Mouse (Mus musculus) midbrain, embryonic 16.5 days (tissue): ENCODE data around the gene Lrrc43. TPM values are rescaled to one million over a fixed set of nuclear protein-coding genes. Genes with fewer than 3 reads are reported as not detected.

Experiments
- ATAC-seq: fragments of 200-750 bp; cut with Nextera tagmentation; 2 replicates; pipeline ENCODE4 v1.8.0; 2017; ENCODE audit warnings: moderate TSS enrichment
- H3K27ac ChIP-seq: fragments of 300-500 bp; sonication (generic); 2 replicates; pipeline ENCODE4 v1.5.1; 2014; ENCODE audit warnings: mild to moderate bottlenecking, low read length, mixed read lengths
- H3K27me3 ChIP-seq: fragments of 300-500 bp; sonication (generic); 2 replicates; pipeline ENCODE4 v1.6.1; 2014; ENCODE audit warnings: low read depth, low read length, mixed read lengths; ENCODE audit not compliant: control insufficient read depth, insufficient read depth
- H3K36me3 ChIP-seq: fragments of 300-500 bp; sonication (generic); 2 replicates; pipeline ENCODE4 v1.6.1; 2014; ENCODE audit warnings: mild to moderate bottlenecking, low read length, moderate library complexity, mixed read lengths; ENCODE audit not compliant: control insufficient read depth, insufficient read depth
- H3K4me1 ChIP-seq: fragments of 300-500 bp; sonication (generic); 2 replicates; pipeline ENCODE4 v1.6.1; 2014; ENCODE audit warnings: mild to moderate bottlenecking, low read length, mixed read lengths; ENCODE audit not compliant: control insufficient read depth, insufficient read depth
- H3K4me2 ChIP-seq: fragments of 300-500 bp; sonication (generic); 2 replicates; pipeline ENCODE4 v1.6.1; 2014; ENCODE audit warnings: mild to moderate bottlenecking, low read length, mixed read lengths
- H3K4me3 ChIP-seq: fragments of 300-500 bp; sonication (generic); 2 replicates; pipeline ENCODE4 v1.5.1; 2014; ENCODE audit warnings: low read depth, mild to moderate bottlenecking, low read length, moderate library complexity, mixed read lengths
- H3K9ac ChIP-seq: fragments of 300-500 bp; sonication (generic); 2 replicates; pipeline ENCODE4 v1.6.1; 2014; ENCODE audit warnings: low read depth, low read length, mixed read lengths
- H3K9me3 ChIP-seq: fragments of 300-500 bp; sonication (generic); replicated peaks from 2 replicates; pipeline ENCODE4 v1.6.1; 2014; ENCODE audit warnings: mild to moderate bottlenecking, low read length, mixed read lengths; ENCODE audit not compliant: control insufficient read depth, poor library complexity, severe bottlenecking
- WGBS: fragments of 180-500 bp; shearing (Covaris S2); extraction: QIAGEN DNeasy Blood & Tissue Kit; methylation state at CpG from one replicate; pipeline ENCODE4 v1.1.7; 2014; 5-methylcytosine and 5-hydroxymethylcytosine counted together
- polyA plus RNA-seq: library from polyadenylated mRNA; unstranded; fragments of >200 nt; fragmentation: Nextera tagmentation; extraction: Ambion mirVana; gene quantifications from 2 replicates; pipeline ENCODE4 v1.2.1, GENCODE M21; 2015

Lrrc43 gene
- polyA plus RNA-seq, 1 experiment from 2014 or later, result 1.4 TPM

- no peak overlapping the region for H3K4me2 ChIP-seq
- 90% methylated on average over 1 of the region's 1 CpGs for WGBS
These were observed 24.5 kb upstream of the Lrrc43 start for GRCm38 (mm10) chr5:123464638-123465037.

GRCm38 (mm10) chr5:123470784-123471400, 18.2 kb upstream of the Lrrc43 start:
- Histone ChIP-seq H3K36me3 (no peaks in the 10 kb centered on the region), H3K4me2 (no peak overlapping the region), H3K9ac (no peak overlapping the region), H3K27ac (no peak overlapping the region), H3K27me3 (no peaks in the 10 kb centered on the region), H3K4me1 (no peaks in the 10 kb centered on the region), H3K9me3 (no peaks in the 10 kb centered on the region), H3K4me3 (no peak overlapping the region)
- 70% methylated on average over 10 of the region's 10 CpGs for WGBS
- no peak for ATAC-seq

More at GRCm38 (mm10) chr5:123464638-123465037, 24.5 kb upstream of the Lrrc43 start:
- Histone ChIP-seq H3K4me3 (no peak overlapping the region), H3K27ac (no peak overlapping the region), H3K27me3 (no peaks in the 10 kb centered on the region), H3K9ac (no peak overlapping the region), H3K36me3 (0 out of 2 replicates have a peak, but pooled peaks cover 2% of the 10 kb centered on the region), H3K9me3 (no peaks in the 10 kb centered on the region), H3K4me1 (no peaks in the 10 kb centered on the region)
- no peak for ATAC-seq

- H3K36me3 ChIP-seq, result no peaks in the 10 kb centered on the region
- no peak overlapping the region for H3K9ac ChIP-seq
- H3K27ac ChIP-seq, result no peak overlapping the region
- ATAC-seq, result no peak
- 50% methylated on average over 5 of the region's 5 CpGs for WGBS
- no peak overlapping the region for H3K4me2 ChIP-seq
- H3K4me3 ChIP-seq, result no peak overlapping the region
- H3K27me3 ChIP-seq, result no peaks in the 10 kb centered on the region
- no peaks in the 10 kb centered on the region for H3K9me3 ChIP-seq
- no peaks in the 10 kb centered on the region for H3K4me1 ChIP-seq
These were observed 15.3 kb upstream of the Lrrc43 start for GRCm38 (mm10) chr5:123473817-123474216.

GRCm38 (mm10) chr5:123487659-123488395, 1.3 kb upstream of the Lrrc43 start:
- Histone ChIP-seq H3K9ac (no peak overlapping the region), H3K27me3 (no peaks in the 10 kb centered on the region), H3K4me2 (no peak overlapping the region), H3K9me3 (no peaks in the 10 kb centered on the region), H3K36me3 (no peaks in the 10 kb centered on the region), H3K4me1 (peaks cover 7% of the 10 kb centered on the region), H3K27ac (no peak overlapping the region), H3K4me3 (no peak overlapping the region)
- ATAC-seq, result no peak
- 88% methylated on average over 11 of the region's 11 CpGs for WGBS

GRCm38 (mm10) chr5:123489935-123490334, 830 bp downstream of the Lrrc43 start:
- H3K4me1 ChIP-seq, result peaks cover 7% of the 10 kb centered on the region
- ATAC-seq, result no peak
- H3K4me3 ChIP-seq, result no peak overlapping the region
- H3K9me3 ChIP-seq, result no peaks in the 10 kb centered on the region
- no peak overlapping the region for H3K27ac ChIP-seq
- no peak overlapping the region for H3K4me2 ChIP-seq
- H3K9ac ChIP-seq, result no peak overlapping the region
- H3K36me3 ChIP-seq, result no peaks in the 10 kb centered on the region
- H3K27me3 ChIP-seq, result no peaks in the 10 kb centered on the region
- WGBS, result 68% methylated on average over 9 of the region's 9 CpGs

- no peak for ATAC-seq
These were observed 10.6 kb downstream of the Lrrc43 start for GRCm38 (mm10) chr5:123499717-123500116.

GRCm38 (mm10) chr5:123501973-123502372, 12.9 kb downstream of the Lrrc43 start:
- Histone ChIP-seq H3K27ac (no peak overlapping the region), H3K4me3 (no peak overlapping the region), H3K27me3 (no peaks in the 10 kb centered on the region), H3K4me2 (no peak overlapping the region), H3K36me3 (no peaks in the 10 kb centered on the region), H3K9me3 (no peaks in the 10 kb centered on the region), H3K4me1 (peaks cover 4% of the 10 kb centered on the region; the same call in 1 of the 2 replicates), H3K9ac (no peak overlapping the region)
- WGBS, result 84% methylated on average over 4 of the region's 4 CpGs
- ATAC-seq, result no peak

More at GRCm38 (mm10) chr5:123499717-123500116, 10.6 kb downstream of the Lrrc43 start:
- peaks cover 4% of the 10 kb centered on the region; the same call in 1 of the 2 replicates for H3K4me1 ChIP-seq
- no peak overlapping the region for H3K4me2 ChIP-seq
- H3K36me3 ChIP-seq, result no peaks in the 10 kb centered on the region
- H3K27ac ChIP-seq, result no peak overlapping the region
- no peaks in the 10 kb centered on the region for H3K9me3 ChIP-seq
- 58% methylated on average over 4 of the region's 4 CpGs for WGBS
- H3K4me3 ChIP-seq, result no peak overlapping the region
- no peaks in the 10 kb centered on the region for H3K27me3 ChIP-seq
- H3K9ac ChIP-seq, result no peak overlapping the region

GRCm38 (mm10) chr5:123507936-123508723, 19.0 kb downstream of the Lrrc43 start:
- H3K36me3 ChIP-seq, result 0 out of 2 replicates have a peak, but pooled peaks cover 3% of the 10 kb centered on the region
- peaks cover 4% of the 10 kb centered on the region; the same call in 1 of the 2 replicates for H3K4me1 ChIP-seq
- ATAC-seq, result peak; percentile 91
- peak overlapping the region; percentile 42; the same call in 1 of the 2 replicates for H3K27ac ChIP-seq
- H3K4me3 ChIP-seq, result peak overlapping the region; percentile 68
- H3K27me3 ChIP-seq, result no peaks in the 10 kb centered on the region
- 1% methylated on average over 56 of the region's 59 CpGs for WGBS
- H3K4me2 ChIP-seq, result peak overlapping the region; percentile 79
- H3K9ac ChIP-seq, result peak overlapping the region; percentile 76
- no peaks in the 10 kb centered on the region for H3K9me3 ChIP-seq
